Mouse (Mus musculus) heart, embryonic 13.5 days (tissue): ENCODE measurements around the gene Stac2. TPM values are rescaled to one million over a fixed set of nuclear protein-coding genes. Genes with fewer than 3 reads are reported as not detected.

Experiments used
- ATAC-seq: fragments of 200-750 bp; cut with Nextera tagmentation; 2 replicates; pipeline ENCODE4 v1.8.0; 2017; ENCODE audit warnings: moderate TSS enrichment; ENCODE audit not compliant: insufficient number of reproducible peaks, low FRiP score, low TSS enrichment; ENCODE audit errors: extremely low read depth
- H3K27ac ChIP-seq: fragments of 300-500 bp; sonication (generic); replicated peaks from 2 replicates; pipeline ENCODE4 v1.5.1; 2015; ENCODE audit warnings: moderate library complexity, mild to moderate bottlenecking, inconsistent platforms
- H3K27me3 ChIP-seq: fragments of 300-500 bp; sonication (generic); replicated peaks from 2 replicates; pipeline ENCODE4 v1.6.1; 2015; ENCODE audit warnings: mild to moderate bottlenecking, inconsistent platforms
- H3K36me3 ChIP-seq: fragments of 300-500 bp; sonication (generic); 2 replicates; pipeline ENCODE4 v1.6.1; 2015; ENCODE audit warnings: mild to moderate bottlenecking, inconsistent platforms
- H3K4me1 ChIP-seq: fragments of 300-500 bp; sonication (generic); 2 replicates; pipeline ENCODE4 v1.6.1; 2015; ENCODE audit warnings: inconsistent platforms
- H3K4me2 ChIP-seq: fragments of 300-500 bp; sonication (generic); 2 replicates; pipeline ENCODE4 v1.6.1; 2015; ENCODE audit warnings: inconsistent platforms, mild to moderate bottlenecking, moderate library complexity
- H3K4me3 ChIP-seq: fragments of 300-500 bp; sonication (generic); 2 replicates; pipeline ENCODE4 v1.5.1; 2015; ENCODE audit warnings: moderate library complexity, mild to moderate bottlenecking, inconsistent platforms
- H3K9ac ChIP-seq: fragments of 300-500 bp; sonication (generic); 2 replicates; pipeline ENCODE4 v1.6.1; 2015; ENCODE audit warnings: inconsistent platforms, mild to moderate bottlenecking, moderate library complexity
- H3K9me3 ChIP-seq: fragments of 300-500 bp; sonication (generic); 2 replicates; pipeline ENCODE4 v1.6.1; 2016; ENCODE audit warnings: inconsistent platforms
- WGBS: fragments of 180-500 bp; shearing (Covaris S2); methylation state at CpG from one replicate; pipeline ENCODE4 v1.1.7; 2015; ENCODE audit warnings: mixed read lengths; 5-methylcytosine and 5-hydroxymethylcytosine counted together
- microRNA-seq: library from miRNA; unstranded; fragments of <30 nt; microRNA quantifications from one replicate; pipeline ENCODE4, GENCODE M21; 2016
- polyA plus RNA-seq: library from polyadenylated mRNA; unstranded; fragments of >200 nt; fragmentation: Nextera tagmentation; extraction: Ambion mirVana; gene quantifications from 2 replicates; pipeline ENCODE4 v1.2.1, GENCODE M21; 2015

The Stac2 gene
- polyA plus RNA-seq, 1 experiment from 2014 or later = 0.83 TPM

- no peak overlapping the region for H3K9ac ChIP-seq
- H3K36me3 ChIP-seq = no peaks in the 10 kb centered on the region
- no peak overlapping the region for H3K27ac ChIP-seq
- no peaks in the 10 kb centered on the region for H3K9me3 ChIP-seq
- no peak overlapping the region for H3K4me2 ChIP-seq
- H3K4me1 ChIP-seq = peaks cover 18% of the 10 kb centered on the region
- ATAC-seq = no peak
- WGBS = 48% methylated on average over 1 of the region's 1 CpGs
- peaks cover 74% of the 10 kb centered on the region for H3K27me3 ChIP-seq
- no peak overlapping the region for H3K4me3 ChIP-seq
Observed at GRCm38 (mm10) chr11:97996691-97997090, 56.6 kb downstream of the Stac2 start.

GRCm38 (mm10) chr11:97995564-97996288 lies 57.5 kb downstream of the Stac2 start, which contains the start of gene Arl5c:
Gene Arl5c, minus strand, starts transcription at chr11:97996181.
- Histone ChIP-seq H3K9me3 (no peaks in the 10 kb centered on the region), H3K27me3 (peaks cover 71% of the 10 kb centered on the region), H3K4me1 (peaks cover 18% of the 10 kb centered on the region), H3K4me2 (peak within 1 kb of the TSS; percentile 97), H3K4me3 (peak within 1 kb of the TSS; percentile 62), H3K9ac (peak within 1 kb of the TSS; percentile 77), H3K27ac (no peak within 1 kb of the TSS), H3K36me3 (no peaks in the 10 kb centered on the region)
- 1% methylated on average over 26 of the region's 26 CpGs for WGBS
- ATAC-seq = no peak

- no peaks in the 10 kb centered on the region for H3K9me3 ChIP-seq
- H3K4me2 ChIP-seq = peak overlapping the region; percentile 97
- ATAC-seq = no peak
- WGBS = 4% methylated on average over 13 of the region's 13 CpGs
- no peak overlapping the region for H3K27ac ChIP-seq
- peak overlapping the region; percentile 77 for H3K9ac ChIP-seq
- peak overlapping the region; percentile 62 for H3K4me3 ChIP-seq
- peaks cover 60% of the 10 kb centered on the region for H3K27me3 ChIP-seq
- peaks cover 28% of the 10 kb centered on the region for H3K4me1 ChIP-seq
- no peaks in the 10 kb centered on the region for H3K36me3 ChIP-seq
Observed at GRCm38 (mm10) chr11:97994539-97995100, 58.6 kb downstream of the Stac2 start.

GRCm38 (mm10) chr11:97988530-97989096 lies 64.6 kb downstream of the Stac2 start:
- H3K36me3 ChIP-seq = no peaks in the 10 kb centered on the region
- H3K27ac ChIP-seq = peak overlapping the region; percentile 91
- H3K9me3 ChIP-seq = no peaks in the 10 kb centered on the region
- peaks cover 53% of the 10 kb centered on the region for H3K27me3 ChIP-seq
- peak overlapping the region; percentile 88 for H3K4me3 ChIP-seq
- peak; percentile 79 for ATAC-seq
- H3K4me2 ChIP-seq = peak overlapping the region; percentile 88
- peak overlapping the region; percentile 92 for H3K9ac ChIP-seq
- WGBS = under 1% methylated on average over 26 of the region's 26 CpGs
- peaks cover 34% of the 10 kb centered on the region for H3K4me1 ChIP-seq

- WGBS = under 1% methylated on average over 42 of the region's 42 CpGs
- peak overlapping the region; percentile 88 for H3K4me3 ChIP-seq
- no peaks in the 10 kb centered on the region for H3K36me3 ChIP-seq
Observed at GRCm38 (mm10) chr11:97987551-97988526, 65.4 kb downstream of the Stac2 start.

GRCm38 (mm10) chr11:97986738-97987465 lies 66.4 kb downstream of the Stac2 start:
- peak overlapping the region; percentile 88 for H3K4me2 ChIP-seq
- H3K9ac ChIP-seq = peak overlapping the region; percentile 80
- H3K27ac ChIP-seq = no peak overlapping the region
- H3K4me3 ChIP-seq = peak overlapping the region; percentile 88
- H3K27me3 ChIP-seq = peaks cover 55% of the 10 kb centered on the region
- WGBS = 20% methylated on average over 17 of the region's 17 CpGs
- no peaks in the 10 kb centered on the region for H3K36me3 ChIP-seq
- peaks cover 34% of the 10 kb centered on the region for H3K4me1 ChIP-seq
- ATAC-seq = no peak
- H3K9me3 ChIP-seq = no peaks in the 10 kb centered on the region

More at GRCm38 (mm10) chr11:97987551-97988526, 65.4 kb downstream of the Stac2 start:
- peak overlapping the region; percentile 92 for H3K9ac ChIP-seq
- peak overlapping the region; percentile 91 for H3K27ac ChIP-seq
- peak overlapping the region; percentile 88 for H3K4me2 ChIP-seq
- peaks cover 56% of the 10 kb centered on the region for H3K27me3 ChIP-seq
- H3K4me1 ChIP-seq = peaks cover 34% of the 10 kb centered on the region
- no peaks in the 10 kb centered on the region for H3K9me3 ChIP-seq
- peak; percentile 64 for ATAC-seq

Small RNA genes lying within 50 kb of the gene (microRNA-seq; reads per million reads assigned to microRNA genes)
- not detected for gene Gm27597

Other genes starting within 250 kb of the Stac2 start
- 5.1 and 5.5 TPM in 2 replicates for gene B230217C12Rik, start 212.7 kb downstream of the Stac2 start, polyA plus RNA-seq
- 0.70 and 1.1 TPM in 2 replicates for gene Fbxo47, start 169.3 kb downstream of the Stac2 start, polyA plus RNA-seq
- 0.23 and 0.44 TPM in 2 replicates for gene Plxdc1, start 67.0 kb downstream of the Stac2 start, polyA plus RNA-seq
- 4.6 and 5.1 TPM in 2 replicates for gene Arl5c, start 57.3 kb downstream of the Stac2 start, polyA plus RNA-seq
- gene Cacnb1, start 30.4 kb downstream of the Stac2 start, polyA plus RNA-seq = 6.0 and 6.7 TPM in 2 replicates
- gene Rpl19, start 26.8 kb downstream of the Stac2 start, polyA plus RNA-seq = 676 and 751 TPM in 2 replicates
- gene Fbxl20, start 96.9 kb upstream of the Stac2 start, polyA plus RNA-seq = 10.8 and 17.2 TPM in 2 replicates
- 38.1 and 38.5 TPM in 2 replicates for gene Med1, start 139.8 kb upstream of the Stac2 start, polyA plus RNA-seq
- gene Cdk12, start 149.6 kb upstream of the Stac2 start, polyA plus RNA-seq = 5.8 and 6.3 TPM in 2 replicates